In the genomic region with DNA sequence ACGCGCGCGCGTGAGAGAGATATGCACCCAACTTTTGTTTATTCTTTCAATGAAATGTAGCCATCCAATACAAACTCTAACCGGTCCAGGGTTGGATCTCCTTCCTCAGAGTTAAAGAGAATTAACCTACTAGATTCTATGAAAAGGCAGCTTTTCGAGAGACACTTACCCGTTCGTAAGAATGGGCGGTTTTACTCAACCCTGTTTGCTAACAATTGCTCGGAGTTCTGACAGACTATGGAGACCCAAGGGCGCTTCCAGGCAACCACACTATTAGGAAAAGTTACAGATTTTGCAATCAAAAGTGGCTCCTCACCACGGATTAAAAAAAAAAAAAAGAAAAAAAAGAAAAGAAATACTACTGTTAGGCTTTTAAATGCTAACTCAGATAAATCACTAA, we compare ENCODE assay signal across 8 mouse cellular contexts. TPM values are rescaled to one million over a fixed set of nuclear protein-coding genes. Genes with fewer than 3 reads are reported as not detected.
DNase-seq lines count a peak whose midpoint lies in the region; ATAC-seq lines count a peak whose summit lies in the region.

No protein-coding gene starts in this region.

- peak overlapping the region; percentile 75 for H3K4me2 ChIP-seq in lung, embryonic 16.5 days (ENCODE audit: low read depth, low read length)
- H3K4me2 ChIP-seq in forebrain, embryonic 14.5 days (ENCODE audit: low read length) = peak overlapping the region; percentile 76
- H3K4me2 ChIP-seq in liver, embryonic 12.5 days = peak overlapping the region; percentile 82
- peak overlapping the region; percentile 55 for H3K4me2 ChIP-seq in stomach, embryonic 14.5 days (replicated peaks; ENCODE audit: low read depth, low read length)

- ATAC-seq in lung, embryonic 16.5 days (ENCODE audit: low read depth) = no peak
- no peak for ATAC-seq in forebrain, embryonic 14.5 days
- ATAC-seq in liver, embryonic 12.5 days = no peak
- no peak for ATAC-seq in stomach, embryonic 14.5 days (ENCODE audit: insufficient number of reproducible peaks, insufficient read depth, low FRiP score, low read depth)

- WGBS in lung, embryonic 16.5 days = 7% methylated on average over 13 of the region's 13 CpGs
- WGBS in forebrain, embryonic 14.5 days = 2% methylated on average over 13 of the region's 13 CpGs
- 23% methylated on average over 13 of the region's 13 CpGs for WGBS in liver, embryonic 12.5 days (ENCODE audit: insufficient replicate concordance)
- 7% methylated on average over 13 of the region's 13 CpGs for WGBS in stomach, embryonic 14.5 days

- H3K9me3 ChIP-seq in lung, embryonic 16.5 days (ENCODE audit: control insufficient read depth, low read length) = no peaks in the 10 kb centered on the region
- H3K9me3 ChIP-seq in forebrain, embryonic 14.5 days (replicated peaks; ENCODE audit: control insufficient read depth, low read length) = no peaks in the 10 kb centered on the region
- no peaks in the 10 kb centered on the region for H3K9me3 ChIP-seq in liver, embryonic 12.5 days (replicated peaks)
- no peaks in the 10 kb centered on the region for H3K9me3 ChIP-seq in stomach, embryonic 14.5 days (ENCODE audit: control insufficient read depth, low read depth, low read length)

- no peaks in the 10 kb centered on the region for H3K36me3 ChIP-seq in lung, embryonic 16.5 days (ENCODE audit: control insufficient read depth, insufficient read depth, low read length)
- no peaks in the 10 kb centered on the region for H3K36me3 ChIP-seq in forebrain, embryonic 14.5 days (ENCODE audit: control insufficient read depth, insufficient read depth, low read length)
- no peaks in the 10 kb centered on the region for H3K36me3 ChIP-seq in liver, embryonic 12.5 days
- H3K36me3 ChIP-seq in stomach, embryonic 14.5 days (ENCODE audit: control insufficient read depth, insufficient read depth, low read length) = no peaks in the 10 kb centered on the region

- peak overlapping the region; percentile 65 for H3K4me3 ChIP-seq in lung, embryonic 16.5 days (ENCODE audit: low read length)
- peak overlapping the region; percentile 84 for H3K4me3 ChIP-seq in forebrain, embryonic 14.5 days (ENCODE audit: low read depth, low read length)
- peak overlapping the region; percentile 59 for H3K4me3 ChIP-seq in liver, embryonic 12.5 days
- H3K4me3 ChIP-seq in stomach, embryonic 14.5 days (ENCODE audit: low read depth, low read length) = peak overlapping the region; percentile 78

- peaks cover 10% of the 10 kb centered on the region for H3K4me1 ChIP-seq in lung, embryonic 16.5 days (replicated peaks; ENCODE audit: control insufficient read depth, insufficient read depth, low read length)
- peaks cover 4% of the 10 kb centered on the region; the same call in 1 of the 2 replicates for H3K4me1 ChIP-seq in forebrain, embryonic 14.5 days (ENCODE audit: control insufficient read depth, insufficient read depth, low read length)
- H3K4me1 ChIP-seq in liver, embryonic 12.5 days = peaks cover 5% of the 10 kb centered on the region; the same call in 1 of the 2 replicates
- H3K4me1 ChIP-seq in stomach, embryonic 14.5 days (ENCODE audit: control insufficient read depth, insufficient read depth, low read length) = no peaks in the 10 kb centered on the region

- H3K9ac ChIP-seq in lung, embryonic 16.5 days (ENCODE audit: low read length) = peak overlapping the region; percentile 82
- H3K9ac ChIP-seq in forebrain, embryonic 14.5 days (ENCODE audit: low read length) = no peak overlapping the region
- no peak overlapping the region for H3K9ac ChIP-seq in liver, embryonic 12.5 days
- H3K9ac ChIP-seq in stomach, embryonic 14.5 days (replicated peaks; ENCODE audit: low read depth, low read length) = 0 out of 2 replicates have a peak overlapping the region, but pooled peaks have one; percentile 79

- H3K27me3 ChIP-seq in lung, embryonic 16.5 days (ENCODE audit: control insufficient read depth, insufficient read depth, low read depth, low read length) = no peaks in the 10 kb centered on the region
- no peaks in the 10 kb centered on the region for H3K27me3 ChIP-seq in forebrain, embryonic 14.5 days (replicated peaks; ENCODE audit: control insufficient read depth, insufficient read depth, low read length)
- peaks cover 41% of the 10 kb centered on the region for H3K27me3 ChIP-seq in liver, embryonic 12.5 days (replicated peaks)
- no peaks in the 10 kb centered on the region for H3K27me3 ChIP-seq in stomach, embryonic 14.5 days (ENCODE audit: control insufficient read depth, insufficient read depth, low read length)

- DNase-seq in lung, postnatal 10 days = no peak
- no peak for DNase-seq in forebrain, embryonic 14.5 days (ENCODE audit: low spot score)
- DNase-seq in kidney, adult 8-10 months = no peak
- DNase-seq in layer of hippocampus, postnatal 14 days (ENCODE audit: low spot score in 2 of 2) = no peak
- DNase-seq in left cerebral cortex, adult 11 months (ENCODE audit: low spot score) = no peak

- H3K27ac ChIP-seq in lung, embryonic 16.5 days (ENCODE audit: low read length) = peak overlapping the region; percentile 89
- no peak overlapping the region for H3K27ac ChIP-seq in forebrain, embryonic 14.5 days (ENCODE audit: low read depth, low read length)
- no peak overlapping the region for H3K27ac ChIP-seq in liver, embryonic 12.5 days
- peak overlapping the region; percentile 95; the same call in 1 of the 2 replicates for H3K27ac ChIP-seq in stomach, embryonic 14.5 days (ENCODE audit: low read length)

RNA-seq across cellular contexts. Expression of a gene that starts 0.5 kb away (rescaled TPM):
- polyA plus RNA-seq in lung, embryonic 16.5 days (2015; fragmentation: Nextera tagmentation; extraction: Ambion mirVana) = 29.5 and 31.4 TPM in 2 replicates
- polyA plus RNA-seq in forebrain, embryonic 14.5 days (2014; fragmentation: Nextera tagmentation; extraction: Ambion mirVana) = 6.2 and 7.6 TPM in 2 replicates
- 10.1 and 10.8 TPM in 2 replicates for polyA plus RNA-seq in liver, embryonic 12.5 days (2016; fragmentation: Nextera tagmentation; extraction: Ambion mirVana)
- polyA plus RNA-seq in stomach, embryonic 14.5 days (2014; fragmentation: Nextera tagmentation; extraction: Ambion mirVana) = 27.9 and 29.0 TPM in 2 replicates
- total RNA-seq in layer of hippocampus, postnatal 14 days (2021) = 1 to 10 TPM; 6.9 to 9.7 TPM

Comparison
In these comparisons a context has a peak if more than half of its experiments do, and no peak if none do; other contexts are left out.
1. H3K27ac ChIP-seq: peak in lung, embryonic 16.5 days (single experiment) and stomach, embryonic 14.5 days (single experiment); none in forebrain, embryonic 14.5 days (single experiment) and liver, embryonic 12.5 days (single experiment).
2. H3K9ac ChIP-seq: peak in lung, embryonic 16.5 days (single experiment) and stomach, embryonic 14.5 days (single experiment); none in forebrain, embryonic 14.5 days (single experiment) and liver, embryonic 12.5 days (single experiment).
3. Peak in every context shown above with its lines, with median percentiles within 50 percentile points of each other: H3K4me2 ChIP-seq and H3K4me3 ChIP-seq.